12 mouse cellular contexts compared by ENCODE assay signal in genomic region chr14:52622184-52622583, GRCm38 (mm10).
DNase-seq lines count a peak whose midpoint lies in the region; ATAC-seq and TF ChIP-seq lines count a peak whose summit lies in the region.
"Had no signal": no experiment of that assay in that cellular context is flagged by ENCODE, and none has a peak within 500 bp of the region (broad histone marks: within the 10 kb centered on the region; RNA-seq: fewer than 3 reads in every experiment).

No protein-coding gene starts in this region.

- no peaks in the 10 kb centered on the region for H3K9me3 ChIP-seq in ES-Bruce4 (replicated peaks; ENCODE audit: control insufficient read depth, insufficient read depth, low read length, poor library complexity, severe bottlenecking)
- H3K9me3 ChIP-seq: limb, embryonic 10.5 days had no signal

- no peaks in the 10 kb centered on the region for H3K27me3 ChIP-seq in ES-Bruce4 (ENCODE audit: control insufficient read depth, insufficient read depth, low read length, poor library complexity, severe bottlenecking)

- peak; percentile 3 for DNase-seq in kidney, adult 9 months
- no peak for DNase-seq in kidney, adult 18-20 months
- DNase-seq in 416B (ENCODE audit: low read depth) = peak; percentile 43
- DNase-seq in induced T-regulatory cell, adult 2 months (ENCODE audit: low read depth) = peak; percentile 44
- no peak for DNase-seq in lung, adult 2 months
- no peak for DNase-seq in frontal cortex, postnatal 25 days (ENCODE audit: low spot score in 2 of 2)
- DNase-seq: embryo, embryonic 11 days; midbrain, embryonic 14.5 days; right cerebral cortex, adult 18-20 months had no signal

- H3K36me3 ChIP-seq in ES-Bruce4 (ENCODE audit: control insufficient read depth, insufficient read depth, low read length, poor library complexity, severe bottlenecking) = no peaks in the 10 kb centered on the region
- H3K36me3 ChIP-seq: limb, embryonic 10.5 days had no signal

- ATAC-seq in inflammation-experienced regulatory T-cells, adult 6 months = no peak

- no peak overlapping the region for H3K9ac ChIP-seq in ES-Bruce4 (ENCODE audit: low read depth, poor library complexity, severe bottlenecking)

- no peaks in the 10 kb centered on the region for H3K4me1 ChIP-seq in ES-Bruce4 (ENCODE audit: control insufficient read depth, insufficient read depth, low read length)
- H3K4me1 ChIP-seq in lung, adult 2 months (ENCODE audit: control insufficient read depth, insufficient read depth, low read length) = no peaks in the 10 kb centered on the region
- H3K4me1 ChIP-seq: limb, embryonic 10.5 days had no signal

- TF ChIP-seq CTCF in ES-Bruce4 (IDR thresholded peaks at IDR 0.05; ENCODE audit: low read depth, low read length) = peak; percentile 73
- no peak for TF ChIP-seq CTCF in lung, adult 2 months (IDR thresholded peaks at IDR 0.05; ENCODE audit: insufficient read depth, low read length)

- WGBS in lung, adult 2 months = 26% methylated on average over 4 of the region's 4 CpGs

- TF ChIP-seq POLR2A in ES-Bruce4 (IDR thresholded peaks at IDR 0.05; ENCODE audit: insufficient read depth, low read length) = no peak
- no peak for TF ChIP-seq POLR2A in lung, adult 2 months (IDR thresholded peaks at IDR 0.05; ENCODE audit: borderline replicate concordance, extremely low read depth, low read depth, low read length)

- no peak overlapping the region for H3K4me3 ChIP-seq in ES-Bruce4 (ENCODE audit: low read depth, low read length)
- no peak overlapping the region for H3K4me3 ChIP-seq in lung, adult 2 months (replicated peaks; ENCODE audit: extremely low read depth, low read depth, low read length)
- H3K4me3 ChIP-seq: limb, embryonic 10.5 days had no signal

- no peak for TF ChIP-seq EP300 in ES-Bruce4 (IDR thresholded peaks at IDR 0.05; ENCODE audit: insufficient read depth, low read depth, low read length)

- H3K27ac ChIP-seq in ES-Bruce4 (ENCODE audit: insufficient read depth, low read length) = no peak overlapping the region
- H3K27ac ChIP-seq: limb, embryonic 10.5 days had no signal

Comparison
In these comparisons a context has a peak if more than half of its experiments do, and no peak if none do; other contexts are left out.
1. DNase-seq: peak in kidney, adult 9 months (single experiment), 416B (single experiment) and induced T-regulatory cell, adult 2 months (single experiment); none in kidney, adult 18-20 months (single experiment), lung, adult 2 months (single experiment) and frontal cortex, postnatal 25 days (0 of 2).